Mouse (Mus musculus) stomach, embryonic 15.5 days (tissue): ENCODE results near the gene Tuba3a. TPM values are rescaled to one million over a fixed set of nuclear protein-coding genes. Genes with fewer than 3 reads are reported as not detected.
"Not testable (repeated sequence)": the region's sequence is repeated elsewhere in the genome, so short reads cannot be mapped to it uniquely, and the experiment has no call there.

ENCODE experiments used
- ATAC-seq: fragments of 200-750 bp; cut with Nextera tagmentation; 2 replicates; pipeline ENCODE4 v1.8.0; 2017; ENCODE audit warnings: low read depth, moderate number of reproducible peaks, moderate TSS enrichment; ENCODE audit not compliant: insufficient read depth, low FRiP score
- H3K27ac ChIP-seq: fragments of 300-500 bp; sonication (generic); 2 replicates; pipeline ENCODE4 v1.5.1; 2015; ENCODE audit warnings: mild to moderate bottlenecking, inconsistent platforms
- H3K27me3 ChIP-seq: fragments of 300-500 bp; sonication (generic); replicated peaks from 2 replicates; pipeline ENCODE4 v1.6.1; 2015; ENCODE audit warnings: inconsistent platforms
- H3K36me3 ChIP-seq: fragments of 300-500 bp; sonication (generic); 2 replicates; pipeline ENCODE4 v1.6.1; 2015; ENCODE audit warnings: inconsistent platforms
- H3K4me1 ChIP-seq: fragments of 300-500 bp; sonication (generic); 2 replicates; pipeline ENCODE4 v1.6.1; 2015; ENCODE audit warnings: inconsistent platforms
- H3K4me2 ChIP-seq: fragments of 300-500 bp; sonication (generic); 2 replicates; pipeline ENCODE4 v1.6.1; 2015; ENCODE audit warnings: mild to moderate bottlenecking, inconsistent platforms
- H3K4me3 ChIP-seq: fragments of 300-500 bp; sonication (generic); replicated peaks from 2 replicates; pipeline ENCODE4 v1.5.1; 2015; ENCODE audit warnings: inconsistent platforms
- H3K9ac ChIP-seq: fragments of 300-500 bp; sonication (generic); 2 replicates; pipeline ENCODE4 v1.6.1; 2015; ENCODE audit warnings: inconsistent platforms
- H3K9me3 ChIP-seq: fragments of 300-500 bp; sonication (generic); 2 replicates; pipeline ENCODE4 v1.6.1; 2016; ENCODE audit warnings: inconsistent platforms
- WGBS: fragments of 180-500 bp; shearing (Covaris S2); methylation state at CpG from one replicate; pipeline ENCODE4 v1.1.7; 2015; 5-methylcytosine and 5-hydroxymethylcytosine counted together
- polyA plus RNA-seq: library from polyadenylated mRNA; unstranded; fragments of >200 nt; fragmentation: Nextera tagmentation; extraction: Ambion mirVana; gene quantifications from 2 replicates; pipeline ENCODE4 v1.2.1, GENCODE M21; 2015

Gene Tuba3a
- polyA plus RNA-seq, 1 experiment from 2014 or later: 0.12 TPM

DNA sequence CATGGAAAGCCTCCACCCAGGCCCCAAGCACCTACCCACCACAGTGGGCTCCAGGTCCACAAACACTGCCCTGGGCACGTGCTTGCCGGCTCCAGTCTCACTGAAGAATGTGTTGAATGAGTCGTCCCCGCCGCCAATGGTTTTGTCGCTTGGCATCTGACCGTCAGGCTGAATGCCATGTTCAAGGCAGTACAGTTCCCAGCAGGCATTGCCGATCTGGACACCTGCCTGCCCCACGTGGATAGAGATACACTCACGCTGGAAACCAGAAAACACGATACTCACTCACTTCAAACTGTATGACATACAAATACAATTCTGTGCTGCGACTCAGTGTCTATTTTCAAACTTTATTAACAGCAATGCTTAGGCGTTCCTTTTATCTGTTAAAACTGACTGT lies 3.1 kb downstream of the Tuba3a start:
- not testable (repeated sequence) for H3K4me1 ChIP-seq, H3K27ac ChIP-seq, H3K4me2 ChIP-seq, H3K36me3 ChIP-seq, H3K27me3 ChIP-seq, H3K9ac ChIP-seq, H3K9me3 ChIP-seq, H3K4me3 ChIP-seq, ATAC-seq
- WGBS: 90% methylated on average over 13 of the region's 13 CpGs

DNA sequence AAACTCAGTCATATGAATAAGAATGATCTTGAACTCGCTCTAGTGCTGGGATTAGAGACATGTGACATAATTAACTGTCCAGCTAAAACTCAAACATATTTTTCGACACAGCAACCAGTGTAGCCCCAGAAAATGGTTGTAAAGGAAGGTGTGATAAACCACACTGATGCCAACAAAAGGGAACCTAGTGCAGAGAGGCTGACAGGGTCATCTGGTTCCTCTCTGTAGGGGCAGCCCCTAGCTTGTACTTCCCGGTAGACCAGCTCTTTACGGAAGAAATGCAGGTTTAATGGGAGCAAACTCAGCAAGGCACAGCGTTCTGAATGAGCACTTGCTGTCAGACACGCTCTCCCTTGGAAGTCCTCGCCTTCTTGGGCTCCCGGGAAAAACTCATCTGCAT lies 6.1 kb downstream of the Tuba3a start:
- Histone ChIP-seq H3K27ac (no peak overlapping the region), H3K4me3 (no peak overlapping the region), H3K4me2 (no peak overlapping the region), H3K36me3 (no peaks in the 10 kb centered on the region), H3K4me1 (no peaks in the 10 kb centered on the region), H3K9ac (no peak overlapping the region), H3K27me3 (no peaks in the 10 kb centered on the region), H3K9me3 (no peaks in the 10 kb centered on the region)
- no peak for ATAC-seq
- WGBS: 67% methylated on average over 8 of the region's 8 CpGs

DNA sequence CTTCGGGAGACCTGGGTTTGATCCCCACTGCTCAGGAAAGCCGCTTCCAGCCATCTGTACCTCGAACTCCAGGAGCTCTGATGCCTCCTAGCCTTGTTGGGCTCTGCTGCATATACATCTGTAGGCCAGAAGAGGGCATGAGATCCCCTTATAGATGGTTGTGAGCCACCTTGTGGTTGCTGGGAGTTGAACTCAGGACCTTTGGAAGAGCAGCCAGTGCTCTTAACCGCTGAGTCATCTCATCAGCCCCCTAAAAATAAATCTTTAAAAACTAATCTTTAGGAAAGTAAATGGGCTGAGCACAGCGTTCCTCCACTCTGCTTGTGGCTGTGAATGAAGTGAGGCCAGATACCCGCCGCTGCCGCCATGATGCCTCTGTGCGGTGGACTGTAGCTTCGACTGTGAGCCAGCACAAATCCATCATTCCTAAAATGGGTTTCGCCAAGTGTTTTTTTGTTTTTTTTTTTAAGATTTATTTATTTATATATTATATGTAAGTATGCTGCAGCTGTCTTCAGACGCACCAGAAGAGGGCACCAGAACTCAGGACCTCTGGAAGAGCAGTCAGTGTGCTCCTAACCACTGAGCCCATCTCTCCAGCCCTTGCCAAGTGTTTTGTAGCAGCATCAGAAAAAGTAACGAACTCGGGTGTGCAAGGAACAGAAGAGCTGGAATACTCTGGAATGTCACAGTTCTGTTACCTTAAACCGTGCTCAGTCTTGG lies 10.8 kb downstream of the Tuba3a start:
- Histone ChIP-seq H3K4me2 (no peak overlapping the region), H3K4me3 (no peak overlapping the region), H3K4me1 (peaks cover 3% of the 10 kb centered on the region; the same call in 1 of the 2 replicates), H3K9ac (no peak overlapping the region), H3K9me3 (no peaks in the 10 kb centered on the region), H3K36me3 (no peaks in the 10 kb centered on the region), H3K27ac (no peak overlapping the region), H3K27me3 (0 out of 2 replicates have a peak, but pooled peaks cover 5% of the 10 kb centered on the region)
- WGBS: 53% methylated on average over 15 of the region's 15 CpGs
- no peak for ATAC-seq

DNA sequence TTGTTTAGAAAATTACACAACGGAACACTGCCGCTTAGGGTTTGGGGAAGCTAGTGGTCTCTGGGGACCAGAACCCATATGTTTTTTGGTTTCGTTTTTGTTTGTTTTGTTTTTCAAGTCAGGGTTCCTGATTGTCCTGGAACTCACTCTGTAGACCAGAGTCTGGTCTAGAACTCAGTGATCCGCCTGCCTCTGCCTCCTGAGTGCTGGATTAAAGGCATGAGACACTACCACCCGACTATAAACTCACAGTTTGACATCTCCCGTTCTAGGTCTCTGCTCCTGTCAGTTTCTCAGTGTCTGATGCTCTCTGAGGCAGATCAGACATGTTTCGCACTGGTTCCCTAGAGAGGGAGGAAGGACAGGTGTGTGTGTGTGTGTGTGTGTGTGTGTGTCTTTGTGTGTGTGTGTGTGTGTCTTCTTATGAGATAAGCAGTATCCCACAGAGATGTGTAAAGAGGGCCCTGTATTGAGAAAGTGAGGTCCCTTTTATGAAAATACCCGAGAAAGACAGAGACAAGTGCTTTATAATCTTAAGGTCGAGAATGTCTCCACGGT lies 13.5 kb downstream of the Tuba3a start:
- Histone ChIP-seq H3K27ac (no peak overlapping the region), H3K4me1 (peaks cover 3% of the 10 kb centered on the region; the same call in 1 of the 2 replicates), H3K27me3 (0 out of 2 replicates have a peak, but pooled peaks cover 5% of the 10 kb centered on the region), H3K9ac (no peak overlapping the region), H3K4me3 (no peak overlapping the region), H3K9me3 (no peaks in the 10 kb centered on the region), H3K36me3 (no peaks in the 10 kb centered on the region), H3K4me2 (no peak overlapping the region)
- no peak for ATAC-seq
- 70% methylated on average over 10 of the region's 10 CpGs for WGBS

DNA sequence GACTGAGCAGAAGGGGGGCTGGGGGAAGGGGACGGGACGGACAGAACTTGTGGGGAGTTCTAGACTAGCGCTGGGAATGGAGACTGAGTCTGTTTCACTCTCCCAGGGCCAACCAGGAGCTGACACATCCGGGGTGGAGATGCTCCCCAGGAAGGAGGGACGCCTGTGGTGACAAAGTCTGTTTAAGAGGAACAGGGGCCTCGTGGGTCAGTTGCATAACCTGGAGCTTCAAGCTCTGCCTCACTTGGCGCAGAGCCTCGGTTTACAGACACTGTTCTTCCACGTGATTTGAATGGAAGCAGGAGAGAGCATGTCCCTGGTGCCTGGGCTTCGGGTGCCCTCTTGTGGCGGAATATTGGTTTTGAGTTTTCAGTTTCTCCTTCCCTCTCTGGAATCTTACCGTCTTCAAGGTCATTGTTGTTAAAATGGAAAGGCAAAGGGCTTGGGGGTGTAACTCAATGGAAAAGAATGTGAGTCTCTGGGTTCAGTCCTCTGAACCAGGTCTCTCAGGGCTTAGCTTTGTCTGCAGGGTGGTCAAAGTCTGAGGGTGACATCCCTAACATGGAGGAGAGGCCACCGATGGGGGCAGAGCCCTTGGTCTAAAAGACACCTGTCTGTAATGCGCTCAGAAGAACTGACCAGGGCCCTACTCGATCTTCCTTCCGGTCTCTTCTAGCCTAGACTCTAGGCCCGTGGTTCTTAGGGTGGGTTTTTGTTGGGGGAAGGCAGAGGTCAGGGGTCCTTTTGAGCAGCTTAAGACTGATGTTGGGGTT lies 14.2 kb downstream of the Tuba3a start:
- no peak overlapping the region for H3K27ac ChIP-seq
- H3K9ac ChIP-seq: no peak overlapping the region
- WGBS: 17% methylated on average over 17 of the region's 17 CpGs
- H3K9me3 ChIP-seq: no peaks in the 10 kb centered on the region
- H3K27me3 ChIP-seq: 0 out of 2 replicates have a peak, but pooled peaks cover 5% of the 10 kb centered on the region
- H3K4me1 ChIP-seq: peaks cover 3% of the 10 kb centered on the region; the same call in 1 of the 2 replicates
- H3K4me2 ChIP-seq: peak overlapping the region; percentile 53
- H3K36me3 ChIP-seq: no peaks in the 10 kb centered on the region
- ATAC-seq: peak; percentile 79; the same call in 1 of the 2 replicates
- H3K4me3 ChIP-seq: peak overlapping the region; percentile 11; the same call in 1 of the 2 replicates

DNA sequence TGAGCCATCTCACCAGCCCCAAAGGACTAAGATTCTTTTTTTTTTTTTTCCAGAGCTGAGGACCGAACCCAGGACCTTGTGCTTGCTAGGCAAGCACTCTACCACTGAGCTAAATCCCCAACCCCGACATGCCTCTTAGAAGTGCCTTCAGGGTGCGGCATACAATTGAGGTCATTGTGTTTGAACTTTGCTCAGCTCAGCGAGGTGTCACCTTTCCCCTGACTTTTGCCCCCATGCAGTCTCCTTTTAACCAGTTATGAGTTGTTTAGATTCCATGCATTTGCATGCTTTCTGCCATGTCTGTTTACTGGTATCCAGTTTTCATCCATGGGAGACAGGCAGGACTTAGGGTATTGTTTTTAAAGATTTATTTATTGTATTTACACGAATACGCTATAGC lies 17.0 kb downstream of the Tuba3a start:
- Histone ChIP-seq H3K36me3 (no peaks in the 10 kb centered on the region), H3K27ac (no peak overlapping the region), H3K9me3 (no peaks in the 10 kb centered on the region), H3K4me3 (no peak overlapping the region), H3K27me3 (0 out of 2 replicates have a peak, but pooled peaks cover 5% of the 10 kb centered on the region), H3K9ac (no peak overlapping the region), H3K4me1 (peaks cover 3% of the 10 kb centered on the region; the same call in 1 of the 2 replicates), H3K4me2 (no peak overlapping the region)
- WGBS: 37% methylated on average over 6 of the region's 6 CpGs
- no peak for ATAC-seq

DNA sequence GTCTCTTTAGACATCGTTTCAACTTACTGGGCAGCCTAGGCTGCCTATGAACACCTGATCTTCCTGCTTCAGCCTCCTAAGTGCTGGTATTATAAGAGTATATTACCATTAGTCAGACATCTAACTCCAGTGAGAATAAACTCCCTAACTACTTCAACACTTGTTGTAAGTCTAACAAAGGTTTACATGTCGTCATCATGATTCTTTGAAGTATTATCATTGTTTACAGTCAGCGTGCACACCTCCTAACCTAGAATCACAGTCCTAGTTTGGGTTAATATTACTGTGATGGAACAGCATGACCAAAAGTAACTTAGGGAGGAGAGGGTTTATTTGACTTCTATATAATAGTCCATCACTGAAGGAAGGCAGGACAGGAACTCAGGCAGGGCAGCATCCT lies 18.4 kb downstream of the Tuba3a start:
- Histone ChIP-seq H3K9me3 (no peaks in the 10 kb centered on the region), H3K27me3 (no peaks in the 10 kb centered on the region), H3K4me2 (no peak overlapping the region), H3K36me3 (no peaks in the 10 kb centered on the region), H3K27ac (no peak overlapping the region), H3K4me3 (no peak overlapping the region), H3K4me1 (peaks cover 3% of the 10 kb centered on the region; the same call in 1 of the 2 replicates), H3K9ac (no peak overlapping the region)
- ATAC-seq: no peak
- 69% methylated on average over 3 of the region's 3 CpGs for WGBS

DNA sequence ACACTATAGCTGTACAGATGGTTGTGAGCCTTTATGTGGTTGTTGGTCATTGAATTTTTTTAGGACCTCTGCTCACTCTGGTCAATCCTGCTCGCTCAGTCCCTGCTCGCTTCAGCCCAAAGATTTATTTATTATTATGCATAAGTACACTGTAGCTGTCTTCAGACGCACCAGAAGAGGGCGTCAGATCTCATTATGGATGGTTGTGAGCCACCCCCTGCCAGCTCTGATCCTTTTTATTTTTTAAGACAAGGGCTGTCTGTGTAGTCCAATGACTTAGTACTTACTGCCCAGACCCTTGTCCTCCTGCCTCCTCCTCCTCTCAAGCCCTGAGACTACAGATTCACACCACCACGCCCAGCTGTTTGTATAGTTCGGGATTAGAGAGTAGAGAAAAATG lies 19.2 kb downstream of the Tuba3a start:
- 59% methylated on average over 6 of the region's 6 CpGs for WGBS
- ATAC-seq, H3K27ac ChIP-seq: not testable (repeated sequence)

DNA sequence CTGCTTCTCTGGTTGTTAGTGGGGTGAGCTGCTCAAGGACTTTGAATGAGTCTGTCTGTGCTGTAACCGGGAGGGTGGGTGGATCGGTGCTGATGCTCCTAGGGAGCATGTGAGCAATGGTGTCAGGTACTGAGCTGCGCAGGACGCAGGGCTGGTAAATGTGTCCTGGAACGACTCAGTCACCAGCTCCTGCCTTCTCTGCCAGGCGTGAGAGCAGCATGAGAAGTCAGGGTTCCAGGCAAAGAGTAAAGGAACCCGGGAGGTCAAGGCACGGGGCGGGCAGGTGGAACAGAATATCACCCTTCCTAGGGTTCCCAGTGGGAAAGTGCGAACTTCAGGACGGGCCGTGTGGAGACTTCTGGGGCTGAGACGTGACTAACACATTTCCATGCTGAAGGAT lies 19.8 kb downstream of the Tuba3a start:
- no peak overlapping the region for H3K9ac ChIP-seq
- no peaks in the 10 kb centered on the region for H3K9me3 ChIP-seq
- H3K4me3 ChIP-seq: no peak overlapping the region
- 71% methylated on average over 13 of the region's 13 CpGs for WGBS
- no peaks in the 10 kb centered on the region for H3K4me1 ChIP-seq
- no peak overlapping the region for H3K4me2 ChIP-seq
- H3K27me3 ChIP-seq: no peaks in the 10 kb centered on the region
- H3K36me3 ChIP-seq: no peaks in the 10 kb centered on the region
- no peak overlapping the region for H3K27ac ChIP-seq
- ATAC-seq: no peak

More for the DNA sequence above, 19.2 kb downstream of the Tuba3a start:
- H3K9me3 ChIP-seq, H3K4me3 ChIP-seq, H3K9ac ChIP-seq, H3K4me2 ChIP-seq, H3K36me3 ChIP-seq, H3K27me3 ChIP-seq, H3K4me1 ChIP-seq: not testable (repeated sequence)

DNA sequence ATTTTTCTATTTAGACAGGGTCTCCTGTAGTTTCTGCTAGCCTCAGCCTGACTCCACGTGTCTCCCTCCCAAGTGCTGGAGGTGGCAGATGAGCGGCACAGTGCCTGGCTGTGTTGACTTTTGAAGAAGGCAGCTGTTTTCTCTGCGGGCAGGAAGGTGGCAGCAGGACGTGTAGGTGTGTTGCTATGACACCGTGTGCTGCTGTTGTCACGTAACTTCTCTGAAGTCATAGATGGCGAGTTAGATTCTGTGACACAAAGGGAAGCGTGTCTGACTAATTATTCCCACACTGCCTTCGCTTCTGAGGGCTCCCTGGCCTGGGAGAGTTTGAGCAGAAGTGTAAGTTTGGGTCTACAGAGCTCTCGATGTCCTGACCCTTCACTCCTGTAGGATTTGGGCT lies 20.6 kb downstream of the Tuba3a start:
- 44% methylated on average over 10 of the region's 10 CpGs for WGBS
- Histone ChIP-seq H3K27ac (no peak overlapping the region), H3K4me1 (no peaks in the 10 kb centered on the region), H3K9me3 (no peaks in the 10 kb centered on the region), H3K4me2 (no peak overlapping the region), H3K27me3 (no peaks in the 10 kb centered on the region), H3K36me3 (no peaks in the 10 kb centered on the region), H3K4me3 (no peak overlapping the region), H3K9ac (no peak overlapping the region)
- ATAC-seq: no peak

DNA sequence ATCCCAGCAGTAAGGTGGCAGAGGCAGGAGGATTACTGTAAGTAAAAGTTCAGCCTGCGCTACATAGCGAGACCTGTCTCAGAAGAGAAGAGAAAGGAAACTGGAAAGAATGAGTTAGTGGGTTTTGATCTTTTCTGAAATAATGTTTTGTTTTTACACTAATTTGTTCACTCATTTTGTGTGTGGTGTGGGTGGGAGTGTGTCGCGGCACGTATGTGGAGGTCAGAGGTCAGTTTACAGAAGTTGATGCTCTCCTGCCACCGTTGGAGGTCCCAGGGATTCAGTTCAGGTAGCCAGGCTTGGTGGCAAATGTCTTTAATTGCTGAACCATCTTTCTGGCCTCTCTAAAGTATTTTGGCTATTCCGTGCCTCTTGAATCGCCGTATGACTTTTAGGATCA lies 21.6 kb downstream of the Tuba3a start:
- H3K4me3 ChIP-seq: no peak overlapping the region
- no peaks in the 10 kb centered on the region for H3K27me3 ChIP-seq
- H3K9me3 ChIP-seq: no peaks in the 10 kb centered on the region
- H3K4me2 ChIP-seq: no peak overlapping the region
- no peaks in the 10 kb centered on the region for H3K4me1 ChIP-seq
- no peak overlapping the region for H3K9ac ChIP-seq
- H3K36me3 ChIP-seq: no peaks in the 10 kb centered on the region
- H3K27ac ChIP-seq: no peak overlapping the region
- WGBS: 73% methylated on average over 9 of the region's 9 CpGs
- no peak for ATAC-seq

DNA sequence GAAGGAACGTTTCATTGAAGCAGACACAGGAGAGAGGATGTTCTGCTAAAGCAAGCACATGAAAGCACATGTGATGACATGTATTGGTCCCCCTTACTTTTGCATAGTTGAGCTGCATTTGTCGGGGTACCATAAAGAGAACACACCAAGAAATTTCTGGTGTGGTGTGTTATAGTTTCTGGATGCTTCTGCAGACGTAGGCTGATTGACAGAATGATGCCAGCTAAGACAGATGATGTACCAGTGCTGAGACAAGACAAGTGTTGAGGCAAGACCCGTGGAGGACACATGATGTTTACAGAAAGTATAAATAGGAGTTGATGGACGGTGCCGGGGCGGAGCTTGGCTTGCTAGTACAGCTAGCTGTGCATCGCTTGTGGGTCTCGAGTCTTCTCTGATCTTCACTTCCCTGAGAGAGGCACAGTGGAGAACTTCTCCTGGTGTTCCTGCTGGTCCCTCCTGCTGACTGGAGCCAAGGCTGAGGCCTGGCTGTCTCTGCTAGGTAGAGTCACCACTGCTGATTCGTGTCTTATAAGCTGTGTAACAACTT lies 25.8 kb downstream of the Tuba3a start:
- WGBS: 63% methylated on average over 10 of the region's 10 CpGs

More for the DNA sequence above, 25.8 kb downstream of the Tuba3a start:
- no peaks in the 10 kb centered on the region for H3K9me3 ChIP-seq
- no peak overlapping the region for H3K4me2 ChIP-seq
- no peaks in the 10 kb centered on the region for H3K4me1 ChIP-seq
- no peak overlapping the region for H3K27ac ChIP-seq
- ATAC-seq: no peak
- no peak overlapping the region for H3K9ac ChIP-seq
- no peaks in the 10 kb centered on the region for H3K36me3 ChIP-seq
- H3K4me3 ChIP-seq: no peak overlapping the region
- H3K27me3 ChIP-seq: no peaks in the 10 kb centered on the region
